Mouse (Mus musculus) lung, embryonic 14.5 days (tissue): ENCODE data around the gene 4930404N11Rik. TPM values are rescaled to one million over a fixed set of nuclear protein-coding genes. Genes with fewer than 3 reads are reported as not detected.

Experiments
- ATAC-seq: fragments of 200-750 bp; cut with Nextera tagmentation; 2 replicates; pipeline ENCODE4 v1.8.0; 2017; ENCODE audit warnings: mild to moderate bottlenecking, moderate TSS enrichment, moderate library complexity; ENCODE audit not compliant: insufficient read depth
- DNase-seq: peaks from one replicate; pipeline ENCODE4 v3.0.0-alpha.2; 2015
- H3K27ac ChIP-seq: fragments of 300-500 bp; sonication (generic); 2 replicates; pipeline ENCODE4 v1.5.1; 2014; ENCODE audit warnings: low read depth, mild to moderate bottlenecking, moderate library complexity
- H3K27me3 ChIP-seq: fragments of 300-500 bp; sonication (generic); 2 replicates; pipeline ENCODE4 v1.6.1; 2014; ENCODE audit warnings: low read length, control low read depth; ENCODE audit not compliant: insufficient read depth
- H3K36me3 ChIP-seq: fragments of 300-500 bp; sonication (generic); 2 replicates; pipeline ENCODE4 v1.6.1; 2014; ENCODE audit warnings: control low read depth; ENCODE audit not compliant: insufficient read depth
- H3K4me1 ChIP-seq: fragments of 300-500 bp; sonication (generic); 2 replicates; pipeline ENCODE4 v1.6.1; 2014; ENCODE audit warnings: antibody characterized with exemption, control low read depth; ENCODE audit not compliant: insufficient read depth
- H3K4me2 ChIP-seq: fragments of 300-500 bp; sonication (generic); 2 replicates; pipeline ENCODE4 v1.6.1; 2014; ENCODE audit warnings: mild to moderate bottlenecking
- H3K4me3 ChIP-seq: fragments of 300-500 bp; sonication (generic); 2 replicates; pipeline ENCODE4 v1.5.1; 2014; ENCODE audit warnings: low read depth, low read length
- H3K9ac ChIP-seq: fragments of 300-500 bp; sonication (generic); 2 replicates; pipeline ENCODE4 v1.6.1; 2014
- H3K9me3 ChIP-seq: fragments of 300-500 bp; sonication (generic); 2 replicates; pipeline ENCODE4 v1.6.1; 2016; ENCODE audit warnings: low read depth, low read length, control low read depth
- CTCF ChIP-seq: IDR thresholded peaks from 2 replicates; pipeline ENCODE4 v1.5.1; 2016; ENCODE audit warnings: antibody characterized with exemption, low read depth
- WGBS: fragments of 180-500 bp; shearing (Covaris S2); extraction: QIAGEN DNeasy Blood & Tissue Kit; methylation state at CpG from one replicate; pipeline ENCODE4 v1.1.7; 2014; 5-methylcytosine and 5-hydroxymethylcytosine counted together
- polyA plus RNA-seq: library from polyadenylated mRNA; unstranded; fragments of >200 nt; fragmentation: Nextera tagmentation; extraction: Ambion mirVana; gene quantifications from 2 replicates; pipeline ENCODE4 v1.2.1, GENCODE M21; 2014

The 4930404N11Rik gene
- polyA plus RNA-seq, 1 experiment from 2014 or later, result 0.92 TPM

DNA sequence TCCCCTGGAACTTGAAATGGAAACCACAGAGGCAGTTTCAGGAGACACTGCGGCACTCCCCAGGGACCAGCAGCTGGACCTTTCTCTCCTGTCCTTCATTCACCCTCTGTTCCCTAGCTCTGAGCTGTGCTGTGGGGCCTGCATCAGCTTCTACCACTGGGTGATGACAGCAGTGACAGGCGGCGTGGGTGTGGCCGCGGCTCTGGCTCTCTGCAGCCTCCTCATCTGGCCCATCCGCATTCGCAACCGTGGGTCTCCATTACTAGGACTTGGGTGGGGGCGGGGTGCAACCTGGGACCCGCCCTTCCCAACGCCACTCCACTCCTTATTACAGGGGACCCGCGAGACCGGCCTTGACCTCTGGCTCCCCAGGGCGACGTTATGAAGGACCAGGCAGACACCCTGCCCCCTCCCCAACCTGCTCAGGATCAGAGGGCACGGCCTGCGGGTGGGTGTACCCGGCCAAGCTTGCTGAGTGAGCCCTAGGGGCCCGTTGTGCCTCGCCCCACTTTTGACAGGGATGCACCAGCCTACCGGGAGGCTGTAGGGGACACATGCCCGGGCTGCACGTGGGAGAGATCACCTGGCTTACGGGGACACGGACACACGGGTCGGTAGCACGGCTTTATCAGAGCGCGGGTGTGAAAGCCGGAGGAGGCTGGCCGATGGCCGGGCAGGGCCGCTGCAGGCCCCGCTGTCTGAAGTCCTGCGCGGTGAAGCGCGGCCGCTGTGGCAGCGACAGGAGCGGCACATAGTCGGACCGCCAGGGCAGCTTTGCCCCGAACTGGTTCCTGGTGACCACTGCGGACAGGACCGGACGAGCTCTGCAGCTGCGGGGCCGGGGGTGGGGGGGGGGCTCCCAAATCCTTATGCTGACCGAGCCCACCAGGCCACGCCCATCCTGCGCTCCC is 1.9 kb downstream of the 4930404N11Rik start:
- H3K9ac ChIP-seq, result peak overlapping the region; percentile 39
- 8% methylated on average over 54 of the region's 54 CpGs for WGBS
- H3K4me1 ChIP-seq, result peaks cover 31% of the 10 kb centered on the region
- DNase-seq, result peak; percentile 37
- no peak for ATAC-seq
- no peak for TF ChIP-seq CTCF
- no peaks in the 10 kb centered on the region for H3K9me3 ChIP-seq
- peaks cover 41% of the 10 kb centered on the region for H3K36me3 ChIP-seq
- peak overlapping the region; percentile 34 for H3K4me3 ChIP-seq
- H3K4me2 ChIP-seq, result peak overlapping the region; percentile 60
- peaks cover 8% of the 10 kb centered on the region; the same call in 1 of the 2 replicates for H3K27me3 ChIP-seq
- H3K27ac ChIP-seq, result peak overlapping the region; percentile 79

DNA sequence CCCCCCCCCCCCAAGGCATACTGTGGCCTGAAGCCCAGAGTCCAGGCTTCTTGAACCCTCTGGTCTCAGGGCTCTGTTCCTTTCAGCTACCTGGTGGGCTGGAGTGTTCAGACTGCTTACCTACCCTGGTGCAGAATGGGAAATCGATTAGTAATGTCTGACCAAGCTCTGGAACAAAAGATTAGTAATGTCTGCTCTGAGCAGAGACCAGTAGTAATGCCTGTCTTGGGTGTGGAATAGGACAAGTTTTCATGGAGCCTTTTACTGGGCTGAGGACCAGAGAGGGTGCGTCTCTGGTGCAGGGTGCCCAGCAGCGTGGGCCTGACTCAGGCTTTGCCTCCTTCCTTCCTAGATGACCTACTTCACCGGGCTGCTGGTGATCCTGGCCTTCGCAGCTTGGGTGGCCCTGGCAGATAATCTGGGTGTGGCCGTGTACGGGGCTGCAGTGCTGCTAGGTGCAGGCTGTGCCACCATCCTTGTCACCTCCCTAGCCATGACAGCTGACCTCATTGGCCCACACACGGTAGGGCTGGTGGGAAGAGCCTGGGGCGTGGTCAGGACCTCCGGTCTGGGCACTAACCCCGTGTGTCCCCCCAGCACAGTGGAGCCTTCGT is 3.2 kb downstream of the 4930404N11Rik start:
- TF ChIP-seq CTCF, result no peak
- peaks cover 29% of the 10 kb centered on the region for H3K36me3 ChIP-seq
- 53% methylated on average over 12 of the region's 12 CpGs for WGBS
- H3K27ac ChIP-seq, result peak overlapping the region; percentile 79
- no peaks in the 10 kb centered on the region for H3K9me3 ChIP-seq
- H3K4me2 ChIP-seq, result peak overlapping the region; percentile 60
- peak; percentile 9; the same call in 1 of the 2 replicates for ATAC-seq
- no peak overlapping the region for H3K4me3 ChIP-seq
- H3K4me1 ChIP-seq, result peaks cover 40% of the 10 kb centered on the region
- peaks cover 8% of the 10 kb centered on the region; the same call in 1 of the 2 replicates for H3K27me3 ChIP-seq
- peak; percentile 52 for DNase-seq
- H3K9ac ChIP-seq, result peak overlapping the region; percentile 26; the same call in 1 of the 2 replicates

DNA sequence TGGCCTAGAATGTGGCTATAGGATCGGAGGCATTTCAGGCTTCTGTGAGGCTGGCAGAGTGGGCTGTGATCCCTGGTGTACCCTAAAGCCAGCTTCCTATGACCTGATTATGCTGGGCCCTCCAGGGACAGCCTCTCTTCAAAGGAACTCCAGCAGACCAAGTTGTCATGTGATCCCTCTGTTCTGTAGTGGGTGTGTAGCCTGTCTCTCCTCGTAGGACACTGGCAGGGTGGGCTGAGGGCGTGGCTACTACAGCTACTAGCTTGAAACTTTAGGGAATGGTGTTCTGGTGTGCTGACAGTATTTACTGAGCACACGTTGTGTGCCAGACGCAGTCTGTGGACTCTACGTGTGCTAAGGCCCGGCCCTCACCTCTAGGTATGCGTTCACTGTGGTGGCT is 4.9 kb downstream of the 4930404N11Rik start:
- no peak for TF ChIP-seq CTCF
- Histone ChIP-seq H3K9ac (no peak overlapping the region), H3K4me2 (no peak overlapping the region), H3K9me3 (no peaks in the 10 kb centered on the region), H3K27me3 (peaks cover 8% of the 10 kb centered on the region; the same call in 1 of the 2 replicates), H3K4me3 (no peak overlapping the region), H3K36me3 (peaks cover 13% of the 10 kb centered on the region; the same call in 1 of the 2 replicates), H3K4me1 (peaks cover 42% of the 10 kb centered on the region), H3K27ac (no peak overlapping the region)
- no peak for ATAC-seq
- WGBS, result 57% methylated on average over 8 of the region's 8 CpGs
- DNase-seq, result peak; percentile 36

DNA sequence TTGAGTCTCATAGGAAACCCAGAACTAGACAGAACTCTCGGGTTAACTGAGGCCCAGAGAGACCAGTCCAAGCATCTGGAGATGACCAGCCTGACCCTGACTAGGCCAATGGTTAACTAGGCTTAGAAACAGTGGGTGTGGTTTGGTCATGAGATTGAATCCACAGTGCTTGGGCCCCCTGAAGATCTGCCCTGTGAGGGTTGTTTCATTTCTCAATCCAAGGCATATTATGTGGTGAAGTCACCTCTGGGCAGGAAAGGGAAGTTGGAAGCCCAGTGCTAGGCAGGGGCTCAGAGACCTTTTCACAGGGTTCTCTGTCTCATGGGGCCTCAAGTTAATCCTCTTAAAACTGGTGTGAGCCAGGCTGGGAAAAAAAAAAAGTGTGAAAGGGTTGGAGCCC is 6.8 kb downstream of the 4930404N11Rik start:
- no peak overlapping the region; the same call in 1 of the 2 replicates for H3K9ac ChIP-seq
- ATAC-seq (no peak), DNase-seq (no peak)
- 68% methylated on average over 1 of the region's 1 CpGs for WGBS
- peaks cover 6% of the 10 kb centered on the region; the same call in 1 of the 2 replicates for H3K27me3 ChIP-seq
- H3K9me3 ChIP-seq, result no peaks in the 10 kb centered on the region
- peaks cover 13% of the 10 kb centered on the region; the same call in 1 of the 2 replicates for H3K36me3 ChIP-seq
- peak overlapping the region; percentile 100 for H3K4me2 ChIP-seq
- peak overlapping the region; percentile 78 for H3K4me3 ChIP-seq
- peaks cover 29% of the 10 kb centered on the region for H3K4me1 ChIP-seq
- peak overlapping the region; percentile 69; the same call in 1 of the 2 replicates for H3K27ac ChIP-seq
- TF ChIP-seq CTCF, result no peak

DNA sequence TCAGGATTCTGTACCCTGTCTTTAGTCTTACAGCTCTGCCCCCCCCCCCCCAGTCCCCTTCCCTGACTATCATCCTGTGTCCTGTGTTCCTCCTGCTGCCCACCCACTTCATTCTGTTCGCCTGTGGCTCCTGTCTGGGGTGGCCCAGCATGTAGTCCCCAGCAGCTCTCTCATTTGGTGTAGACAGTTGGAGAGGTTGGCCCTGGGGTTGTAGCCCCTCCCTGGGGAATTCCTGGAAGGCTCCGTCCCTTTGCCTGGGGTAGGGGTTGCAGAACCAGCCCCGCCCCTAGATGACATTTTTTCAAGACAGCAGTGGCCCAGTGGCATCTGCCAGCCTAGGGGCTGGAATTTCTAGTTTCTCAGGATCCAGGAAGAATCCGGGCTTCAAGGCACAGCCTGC is 7.4 kb downstream of the 4930404N11Rik start:
- Histone ChIP-seq H3K4me2 (peak overlapping the region; percentile 100), H3K9me3 (no peaks in the 10 kb centered on the region), H3K27ac (peak overlapping the region; percentile 69; the same call in 1 of the 2 replicates), H3K4me3 (peak overlapping the region; percentile 78), H3K9ac (peak overlapping the region; percentile 81), H3K36me3 (peaks cover 13% of the 10 kb centered on the region; the same call in 1 of the 2 replicates), H3K27me3 (peaks cover under 1% of the 10 kb centered on the region; the same call in 1 of the 2 replicates), H3K4me1 (peaks cover 24% of the 10 kb centered on the region)
- WGBS, result 27% methylated on average over 4 of the region's 4 CpGs
- peak; percentile 54 for DNase-seq
- no peak for TF ChIP-seq CTCF
- peak; percentile 1; the same call in 1 of the 2 replicates for ATAC-seq

GRCm38 (mm10) chr10:81356991-81357844 is 8.4 kb downstream of the 4930404N11Rik start, which contains the start of gene Mfsd12:
TSS of gene Mfsd12 (plus strand) at chr10:81357491.
- 2% methylated on average over 75 of the region's 79 CpGs for WGBS
- Histone ChIP-seq H3K9me3 (no peaks in the 10 kb centered on the region), H3K4me3 (peak within 1 kb of the TSS; percentile 78), H3K27ac (peak within 1 kb of the TSS; percentile 69; the same call in 1 of the 2 replicates), H3K4me2 (peak within 1 kb of the TSS; percentile 100), H3K4me1 (peaks cover 21% of the 10 kb centered on the region), H3K27me3 (no peaks in the 10 kb centered on the region), H3K9ac (peak within 1 kb of the TSS; percentile 81), H3K36me3 (peaks cover 11% of the 10 kb centered on the region; the same call in 1 of the 2 replicates)
- ATAC-seq, result peak; percentile 84
- TF ChIP-seq CTCF, result no peak
- peak; percentile 96 for DNase-seq
